Mouse (Mus musculus): ENCODE data around the gene B4galt2.

DNA sequence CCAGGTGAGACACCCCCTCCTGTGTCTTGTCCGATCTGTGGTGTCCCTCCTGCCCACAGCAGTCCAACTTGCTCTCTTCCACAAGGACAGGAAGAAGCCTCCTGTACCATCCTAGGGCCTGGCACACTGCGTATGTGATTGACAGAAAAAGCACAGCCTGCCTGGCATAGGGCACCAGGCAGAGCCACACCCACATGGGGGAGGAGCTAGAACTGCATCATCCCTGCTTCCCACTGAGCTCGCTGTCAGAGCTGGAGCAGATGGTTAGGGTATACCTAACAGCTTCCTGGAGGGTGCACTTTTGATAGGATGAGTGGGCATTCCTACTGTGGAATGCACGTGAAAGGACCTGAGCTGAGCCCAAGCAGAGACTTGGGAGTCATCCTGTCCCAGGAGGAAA lies 20.5 kb downstream of the B4galt2 start:
- TF ChIP-seq POLR2A (IDR thresholded peaks at IDR 0.05; ENCODE audit: extremely low read depth, insufficient read depth, low read length) (0 out of 2 replicates have a peak, but pooled peaks have one; percentile 32), CTCF (IDR thresholded peaks at IDR 0.05; ENCODE audit: extremely low read depth, insufficient read depth, low read length) (no peak)

Measured in cortical plate, adult 2 months (tissue).